Mouse (Mus musculus) ES-Bruce4 (cell line): ENCODE measurements at regions not wholly inside any gene's neighbourhood (a gene's known extent, or its start where the extent isn't known, plus 50 kb on each side); places are given as distances from the start of the nearest gene placed in this dataset.

ENCODE experiments used
- H3K27ac ChIP-seq: 2 replicates; pipeline ENCODE4 v1.5.1; 2012; ENCODE audit warnings: low read length, inconsistent platforms; ENCODE audit not compliant: insufficient read depth
- H3K27me3 ChIP-seq: 2 replicates; pipeline ENCODE4 v1.6.1; 2012; ENCODE audit warnings: mild to moderate bottlenecking, low read length, inconsistent platforms; ENCODE audit not compliant: control insufficient read depth, poor library complexity, insufficient read depth, severe bottlenecking
- H3K36me3 ChIP-seq: 2 replicates; pipeline ENCODE4 v1.6.1; 2012; ENCODE audit warnings: inconsistent platforms, mild to moderate bottlenecking, low read length, moderate library complexity; ENCODE audit not compliant: control insufficient read depth, poor library complexity, insufficient read depth, severe bottlenecking
- H3K4me1 ChIP-seq: one replicate; pipeline ENCODE4 v1.8.1; 2011; ENCODE audit warnings: low read length; ENCODE audit not compliant: control insufficient read depth, insufficient read depth
- H3K4me3 ChIP-seq: 2 replicates; pipeline ENCODE4 v1.5.1; 2011; ENCODE audit warnings: low read depth, mild to moderate bottlenecking, low read length
- H3K9ac ChIP-seq: 2 replicates; pipeline ENCODE4 v1.6.1; 2012; ENCODE audit warnings: low read depth, mild to moderate bottlenecking, inconsistent platforms; ENCODE audit not compliant: poor library complexity, severe bottlenecking
- H3K9me3 ChIP-seq: replicated peaks from 2 replicates; pipeline ENCODE4 v1.6.1; 2012; ENCODE audit warnings: mild to moderate bottlenecking, low read length, inconsistent platforms; ENCODE audit not compliant: control insufficient read depth, poor library complexity, insufficient read depth, severe bottlenecking
- CTCF ChIP-seq: IDR thresholded peaks from one replicate; pipeline ENCODE4 v1.8.1; 2011; ENCODE audit warnings: low read depth, low read length
- EP300 ChIP-seq: IDR thresholded peaks from 2 replicates; pipeline ENCODE4 v1.6.1; 2011; ENCODE audit warnings: low read depth, low read length; ENCODE audit not compliant: insufficient read depth
- POLR2A ChIP-seq: IDR thresholded peaks from one replicate; pipeline ENCODE4 v1.8.1; 2011; ENCODE audit warnings: low read length; ENCODE audit not compliant: insufficient read depth

DNA sequence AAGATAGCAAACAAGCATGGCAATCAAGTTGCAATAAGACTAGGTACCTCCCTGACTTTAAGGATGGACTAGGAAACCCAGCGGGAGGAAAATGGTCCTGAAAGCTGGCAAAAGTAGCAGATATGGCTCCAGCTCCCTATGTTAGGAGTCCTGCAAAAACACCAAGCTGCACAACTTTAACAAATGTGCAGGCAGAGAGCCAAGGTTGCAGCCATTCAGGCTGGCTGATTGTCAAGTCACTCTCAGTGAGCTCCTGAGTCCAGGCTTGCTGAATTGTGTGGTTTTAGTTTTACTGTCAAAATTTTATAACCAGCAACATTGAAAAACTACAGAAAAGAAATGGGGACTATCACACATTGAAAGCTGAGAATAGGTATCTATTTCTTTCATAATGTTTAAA lies 1122.8 kb upstream of the Slc10a2 start:
- Histone ChIP-seq H3K9ac (no peak overlapping the region), H3K9me3 (no peaks in the 10 kb centered on the region), H3K36me3 (no peaks in the 10 kb centered on the region), H3K4me1 (no peaks in the 10 kb centered on the region), H3K27me3 (no peaks in the 10 kb centered on the region), H3K4me3 (no peak overlapping the region), H3K27ac (no peak overlapping the region)
- no peak for TF ChIP-seq CTCF
- TF ChIP-seq POLR2A: no peak
- no peak for TF ChIP-seq EP300

DNA sequence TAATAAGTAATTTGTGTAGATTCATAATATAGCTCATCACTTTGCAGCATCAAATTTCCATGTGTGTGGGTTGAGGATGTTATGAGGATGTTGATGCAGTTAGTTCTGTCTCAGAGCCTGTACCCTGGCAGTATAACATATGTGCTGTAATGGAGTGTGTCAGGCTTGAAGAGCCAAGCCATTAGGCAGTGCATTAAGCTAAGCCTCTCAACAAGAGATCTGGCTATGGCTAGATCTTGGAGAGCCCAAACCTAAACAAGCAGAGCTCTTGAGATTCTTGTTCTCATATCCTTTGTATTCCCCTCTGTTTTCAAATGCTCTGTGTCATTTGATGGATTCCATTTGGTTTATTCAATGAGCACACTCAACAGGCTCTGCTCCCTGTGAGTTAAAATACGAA lies 1120.0 kb upstream of the Slc10a2 start:
- TF ChIP-seq EP300 (no peak), POLR2A (no peak)
- Histone ChIP-seq H3K36me3 (no peaks in the 10 kb centered on the region), H3K9ac (no peak overlapping the region), H3K27ac (no peak overlapping the region), H3K4me1 (no peaks in the 10 kb centered on the region), H3K27me3 (no peaks in the 10 kb centered on the region), H3K4me3 (no peak overlapping the region), H3K9me3 (no peaks in the 10 kb centered on the region)

DNA sequence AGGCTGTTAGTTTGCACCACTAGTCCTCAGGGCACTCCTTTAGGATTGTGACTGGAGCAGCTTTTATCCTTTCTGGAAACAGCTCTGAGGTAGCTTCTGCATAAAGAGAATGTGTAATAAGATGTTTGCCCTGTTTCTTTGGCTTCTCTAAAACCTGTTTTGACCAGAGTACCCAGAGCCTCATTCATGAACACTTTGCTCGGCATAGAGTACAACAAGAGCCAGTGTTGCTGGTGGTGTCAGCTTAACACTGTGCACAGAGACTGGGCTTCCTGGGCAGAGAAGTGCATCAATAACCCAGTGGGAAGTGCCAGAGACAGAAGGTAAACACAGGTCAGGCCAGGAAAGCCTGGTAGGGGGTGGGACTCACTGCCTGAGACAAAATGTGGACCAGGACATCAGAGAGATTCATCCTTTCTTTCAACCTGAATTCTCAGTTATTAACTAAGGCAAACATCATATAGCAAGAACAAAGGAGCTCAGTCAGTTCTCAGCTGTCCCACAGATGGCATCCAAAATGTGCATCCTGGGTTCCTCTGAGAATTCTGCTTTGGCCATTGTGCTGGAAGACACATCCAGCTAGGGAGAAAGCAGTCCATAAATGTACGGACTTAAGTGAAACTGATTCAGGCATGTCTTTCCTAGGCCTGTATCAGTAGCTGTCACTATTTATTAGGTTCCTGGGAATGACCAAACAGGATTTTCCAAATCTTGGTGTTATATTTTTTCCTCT lies 1102.6 kb upstream of the Slc10a2 start:
- TF ChIP-seq EP300 (no peak), POLR2A (no peak), CTCF (no peak)
- Histone ChIP-seq H3K4me1 (no peaks in the 10 kb centered on the region), H3K27me3 (no peaks in the 10 kb centered on the region), H3K9ac (no peak overlapping the region), H3K36me3 (no peaks in the 10 kb centered on the region), H3K9me3 (no peaks in the 10 kb centered on the region), H3K27ac (no peak overlapping the region), H3K4me3 (no peak overlapping the region)

DNA sequence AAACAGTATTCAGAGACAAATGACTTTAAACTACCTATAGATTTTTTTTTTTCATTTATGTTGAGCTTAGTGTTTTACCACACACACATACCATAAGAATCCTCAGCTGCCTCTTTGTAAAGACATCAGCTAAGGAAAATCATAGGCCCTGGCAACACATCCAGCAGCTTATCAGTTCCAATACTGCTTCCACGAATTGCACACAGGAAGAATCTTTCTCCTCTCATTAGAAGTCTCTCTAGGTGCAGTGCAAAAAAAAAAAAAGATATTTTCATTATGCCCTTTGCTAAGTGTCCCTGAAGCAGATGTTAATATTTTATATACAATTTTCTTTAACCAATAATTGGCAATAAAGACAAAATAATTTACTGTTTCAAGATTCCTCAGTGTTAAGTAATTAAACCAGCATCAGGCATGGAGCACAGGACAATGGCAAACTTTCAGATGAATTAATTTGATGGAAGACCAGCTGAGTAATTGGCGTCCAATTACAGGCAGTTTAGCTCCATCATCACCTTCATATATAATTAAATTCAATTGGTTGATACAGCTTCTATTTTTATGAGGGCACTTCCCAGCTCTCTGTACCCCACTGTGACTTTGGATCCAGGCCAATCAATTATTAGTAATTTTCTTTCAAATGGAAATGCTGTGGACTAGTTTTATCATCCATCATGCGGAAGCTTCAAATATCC lies 1099.0 kb upstream of the Slc10a2 start:
- TF ChIP-seq EP300 (no peak), POLR2A (no peak), CTCF (no peak)
- H3K9me3 ChIP-seq: no peaks in the 10 kb centered on the region
- H3K36me3 ChIP-seq: no peaks in the 10 kb centered on the region
- H3K4me3 ChIP-seq: no peak overlapping the region
- H3K9ac ChIP-seq: no peak overlapping the region
- no peak overlapping the region for H3K27ac ChIP-seq
- no peaks in the 10 kb centered on the region for H3K4me1 ChIP-seq
- H3K27me3 ChIP-seq: no peaks in the 10 kb centered on the region

DNA sequence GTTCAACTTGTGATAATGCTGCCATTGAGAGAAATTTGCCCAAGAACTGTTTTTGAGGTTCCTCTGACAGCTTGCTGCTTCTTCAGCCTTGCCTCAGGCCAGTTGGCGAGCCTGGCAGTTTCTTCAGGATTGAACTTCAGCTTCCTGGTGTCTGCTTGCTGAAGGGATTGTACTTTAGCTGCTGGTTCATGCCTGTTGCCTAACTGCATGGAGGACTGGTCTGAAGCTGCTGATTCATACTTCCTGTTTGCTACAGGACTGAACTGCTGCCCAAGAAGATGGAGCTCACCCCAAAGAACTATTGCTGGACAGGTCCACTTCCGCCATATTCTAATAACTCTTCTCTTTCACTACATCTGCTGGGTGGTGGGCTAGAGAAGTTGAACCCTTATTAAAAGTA lies 1086.3 kb upstream of the Slc10a2 start:
- H3K27me3 ChIP-seq: no peaks in the 10 kb centered on the region; the same call in 1 of the 2 replicates

DNA sequence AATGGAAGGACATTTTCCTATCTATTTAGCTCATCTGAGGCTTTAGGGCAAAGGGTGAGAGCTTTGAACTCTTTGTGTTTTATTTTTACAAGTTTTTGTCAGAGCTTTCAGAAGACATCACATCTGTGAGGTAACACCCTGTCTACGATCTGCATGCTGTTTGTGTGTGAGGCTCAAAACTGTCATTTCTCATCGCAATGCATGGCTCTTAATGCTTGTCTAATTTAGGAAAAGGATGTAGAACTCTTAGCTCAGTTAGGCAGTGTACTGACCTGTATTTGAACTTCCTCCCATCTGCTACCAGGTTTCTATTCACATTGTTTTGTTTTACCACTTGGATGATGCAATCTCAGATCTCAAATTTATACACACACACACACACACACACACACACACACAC lies 1083.3 kb upstream of the Slc10a2 start:
- Histone ChIP-seq H3K36me3 (no peaks in the 10 kb centered on the region), H3K27ac (no peak overlapping the region), H3K9ac (no peak overlapping the region), H3K4me3 (no peak overlapping the region), H3K9me3 (no peaks in the 10 kb centered on the region), H3K4me1 (no peaks in the 10 kb centered on the region), H3K27me3 (no peaks in the 10 kb centered on the region)
- no peak for TF ChIP-seq EP300
- no peak for TF ChIP-seq CTCF
- TF ChIP-seq POLR2A: no peak

More for the DNA sequence above, 1086.3 kb upstream of the Slc10a2 start:
- Histone ChIP-seq H3K36me3 (no peaks in the 10 kb centered on the region), H3K9ac (no peak overlapping the region), H3K4me3 (no peak overlapping the region), H3K9me3 (no peaks in the 10 kb centered on the region), H3K4me1 (no peaks in the 10 kb centered on the region), H3K27ac (no peak overlapping the region)
- TF ChIP-seq POLR2A: no peak
- TF ChIP-seq EP300: no peak
- no peak for TF ChIP-seq CTCF
